Mouse (Mus musculus): ENCODE results near the gene Rnf187.

Gene Rnf187

DNA sequence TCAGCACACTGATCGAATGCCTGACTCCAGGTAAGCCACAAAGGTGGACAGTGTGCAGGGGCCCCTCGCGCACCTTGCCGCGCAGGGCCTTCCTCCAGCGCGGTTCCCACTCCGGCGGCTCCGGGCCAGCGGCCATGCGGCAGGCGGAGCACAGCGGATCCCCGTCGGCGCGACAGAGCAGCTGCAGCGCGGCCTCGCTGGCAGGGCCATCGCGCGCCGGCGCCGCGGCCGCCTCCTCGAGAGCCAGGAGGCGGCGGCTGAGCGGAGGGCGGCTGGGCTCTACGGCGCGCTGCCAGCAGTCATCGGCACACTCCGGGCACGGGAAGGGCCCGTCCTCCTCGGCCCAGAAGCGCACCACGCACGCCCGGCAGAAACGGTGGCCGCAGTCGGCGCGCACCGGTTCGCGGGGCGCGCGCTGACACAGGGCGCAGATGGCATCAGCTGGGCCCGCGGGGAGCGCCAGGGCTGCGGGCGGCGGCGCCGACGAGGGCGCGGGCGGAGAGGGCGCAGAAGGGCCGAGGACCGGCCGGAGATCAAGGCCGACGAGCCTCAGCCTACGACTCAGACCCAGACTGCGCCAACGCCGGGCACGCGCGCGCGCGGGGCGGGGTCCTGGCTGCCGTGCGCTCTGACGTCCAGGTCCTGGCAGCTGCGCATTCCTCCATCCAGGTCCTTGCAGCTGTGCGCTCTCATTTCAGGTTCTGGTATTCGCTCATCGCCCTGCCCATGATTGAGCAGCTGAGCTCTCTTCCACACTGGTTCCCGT lies at the start of gene Rnf187:
Gene Rnf187 (minus strand): TSS at position 595 of the 766 bp plus-strand sequence.
- DNase-seq = peak; percentile 94 to 96

DNA sequence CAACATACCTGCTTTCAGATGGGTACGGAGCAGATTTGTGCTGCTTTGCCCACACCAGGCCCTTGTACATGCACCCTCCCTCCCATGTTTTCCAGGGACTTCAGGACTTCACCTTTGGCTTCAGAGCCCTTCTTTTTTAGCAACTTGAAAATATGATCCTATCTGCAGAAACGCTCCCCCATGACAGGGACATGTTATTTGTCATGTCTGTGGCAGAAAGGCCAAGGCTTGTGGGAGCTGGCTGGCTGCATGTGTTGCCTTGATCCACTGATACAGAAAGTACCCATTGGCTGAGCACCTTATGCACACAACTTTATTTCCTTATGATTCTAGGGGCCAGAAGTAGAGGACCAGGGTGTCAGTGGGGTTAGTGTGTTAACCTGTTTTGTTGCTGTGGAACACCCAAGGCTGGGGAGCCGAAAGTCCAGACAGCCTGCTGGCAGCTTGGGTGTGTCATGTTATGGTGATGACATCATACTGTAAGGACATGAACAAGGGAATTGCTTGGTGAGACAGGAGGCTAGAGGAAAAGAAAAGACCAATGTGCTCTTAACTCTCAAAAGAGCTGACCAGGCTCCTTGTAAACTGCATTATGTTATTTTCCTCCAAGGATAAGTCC lies 46.7 kb upstream of the Rnf187 start:
- DNase-seq = no peak

DNA sequence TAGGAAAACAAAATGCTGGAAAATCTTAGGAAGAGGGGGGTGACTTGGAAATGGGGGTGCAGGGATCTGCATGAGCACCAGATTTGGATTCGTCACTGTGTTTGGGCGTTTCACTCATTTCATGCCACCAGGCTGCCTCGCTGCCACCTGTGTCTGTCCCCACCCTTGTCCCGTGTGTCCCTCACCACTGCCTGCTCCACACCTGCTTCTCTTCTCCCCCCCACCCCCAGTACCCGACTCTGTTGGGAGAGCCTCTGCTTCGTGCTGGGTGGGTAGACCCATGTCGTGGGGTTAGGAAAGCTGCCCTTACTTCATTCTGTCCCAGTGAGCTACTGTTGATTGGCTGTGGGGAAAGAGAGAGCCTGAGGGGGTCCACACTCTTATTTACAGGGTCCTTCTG lies 45.9 kb upstream of the Rnf187 start:
- no peak for DNase-seq

DNA sequence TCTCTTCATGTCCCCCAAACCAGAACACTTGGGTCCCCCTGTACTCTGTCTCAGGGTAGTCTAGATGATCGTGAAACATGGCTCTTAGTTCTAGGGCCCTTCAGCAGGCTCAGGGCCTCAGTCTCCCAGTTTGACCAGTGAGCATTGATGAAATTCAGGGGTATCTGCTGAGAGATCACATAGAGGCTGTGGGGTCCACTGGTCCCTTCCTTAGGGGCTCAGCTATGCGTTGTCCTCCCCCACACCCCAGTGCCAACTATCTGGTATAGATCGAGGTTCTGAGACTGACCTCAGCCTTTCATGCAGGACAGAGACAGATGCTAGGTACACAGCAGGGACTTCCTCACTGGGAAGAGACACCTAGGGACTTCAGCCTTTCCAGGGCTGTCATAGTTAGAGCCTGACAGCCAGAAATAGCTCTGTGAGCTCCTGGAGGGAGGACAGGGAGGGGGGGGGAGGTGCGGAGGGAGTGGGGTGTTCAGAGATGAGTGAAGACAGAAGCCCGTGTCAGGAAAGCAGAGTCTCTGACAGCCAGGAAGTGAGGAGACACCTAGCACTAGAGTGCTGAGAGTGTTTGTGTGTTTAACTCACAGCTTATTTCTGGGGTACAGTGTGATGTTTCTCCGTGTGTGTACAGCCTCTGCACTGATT lies 45.1 kb upstream of the Rnf187 start:
- DNase-seq = no peak

DNA sequence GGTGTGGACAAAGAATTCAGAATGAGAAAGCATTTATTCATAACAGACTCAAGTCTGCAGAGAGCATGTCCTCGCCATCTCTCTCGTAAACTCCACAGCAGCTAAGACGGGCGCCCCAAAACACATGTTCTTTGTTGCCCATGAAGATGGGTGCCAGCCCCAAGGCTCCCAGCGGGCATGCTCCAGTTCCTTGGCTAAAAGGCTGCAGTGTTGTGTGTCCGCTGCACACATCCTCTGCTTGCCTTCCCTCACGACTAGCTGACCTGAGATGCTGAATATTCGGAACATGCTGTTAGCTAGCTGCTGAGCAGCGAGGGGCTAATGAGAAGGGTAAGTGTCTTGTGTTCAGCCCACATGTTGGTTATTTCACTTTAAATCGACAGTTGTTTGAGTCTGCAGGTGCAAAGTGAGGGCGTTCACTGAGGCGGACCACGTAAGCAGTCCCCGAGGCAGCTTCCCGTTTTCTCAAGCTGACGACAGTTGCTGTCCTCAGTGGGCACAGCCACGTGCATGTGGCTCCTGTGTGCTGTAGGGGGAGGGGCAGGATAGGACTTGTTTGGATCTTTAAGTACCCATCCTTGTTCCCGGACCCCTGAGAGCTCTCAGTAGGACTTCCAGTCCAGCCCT lies 43.9 kb upstream of the Rnf187 start:
- no peak for DNase-seq

DNA sequence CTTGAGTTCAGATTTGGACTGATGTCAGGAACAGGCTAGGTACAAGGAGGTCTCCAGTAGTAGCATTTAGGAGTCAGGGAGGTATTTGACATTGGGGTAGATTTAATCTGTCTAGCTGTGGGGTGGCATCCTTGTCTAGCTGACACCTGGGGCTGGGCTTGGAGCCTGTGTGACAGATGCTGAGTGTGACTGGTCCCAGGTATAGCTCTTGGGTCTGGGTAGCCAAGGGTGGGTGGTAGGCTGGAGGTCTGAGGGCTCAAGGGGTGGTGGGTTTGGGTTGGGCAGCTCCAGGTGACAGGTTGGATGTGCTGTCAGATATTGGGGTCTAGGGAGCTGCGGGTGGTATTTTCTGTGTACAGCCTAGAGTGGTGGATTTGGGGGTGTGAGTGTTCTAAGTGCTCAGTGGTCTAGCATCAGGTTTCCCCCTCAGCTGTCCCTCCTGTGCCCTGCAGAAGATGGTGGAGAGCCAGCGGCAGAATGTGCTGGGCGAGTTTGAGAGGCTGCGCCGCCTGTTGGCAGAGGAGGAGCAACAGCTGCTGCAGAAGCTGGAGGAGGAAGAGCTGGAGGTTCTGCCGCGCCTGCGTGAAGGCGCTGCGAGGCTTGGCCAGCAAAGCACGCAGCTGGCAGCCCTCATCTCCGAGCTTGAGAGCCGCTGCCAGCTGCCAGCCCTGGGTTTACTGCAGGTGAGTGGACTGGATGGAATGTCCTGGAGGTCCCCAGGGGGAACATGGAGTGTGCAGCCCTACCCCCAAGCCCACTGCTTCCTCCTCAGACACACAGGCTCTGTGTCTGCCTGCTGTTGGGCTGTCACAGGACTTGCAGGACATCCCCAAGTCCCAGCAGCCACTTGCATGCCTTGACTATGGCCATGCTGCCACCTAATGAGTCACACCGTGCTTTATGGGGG lies 43.1 kb upstream of the Rnf187 start:
- peak; percentile 39 to 63 for DNase-seq

DNA sequence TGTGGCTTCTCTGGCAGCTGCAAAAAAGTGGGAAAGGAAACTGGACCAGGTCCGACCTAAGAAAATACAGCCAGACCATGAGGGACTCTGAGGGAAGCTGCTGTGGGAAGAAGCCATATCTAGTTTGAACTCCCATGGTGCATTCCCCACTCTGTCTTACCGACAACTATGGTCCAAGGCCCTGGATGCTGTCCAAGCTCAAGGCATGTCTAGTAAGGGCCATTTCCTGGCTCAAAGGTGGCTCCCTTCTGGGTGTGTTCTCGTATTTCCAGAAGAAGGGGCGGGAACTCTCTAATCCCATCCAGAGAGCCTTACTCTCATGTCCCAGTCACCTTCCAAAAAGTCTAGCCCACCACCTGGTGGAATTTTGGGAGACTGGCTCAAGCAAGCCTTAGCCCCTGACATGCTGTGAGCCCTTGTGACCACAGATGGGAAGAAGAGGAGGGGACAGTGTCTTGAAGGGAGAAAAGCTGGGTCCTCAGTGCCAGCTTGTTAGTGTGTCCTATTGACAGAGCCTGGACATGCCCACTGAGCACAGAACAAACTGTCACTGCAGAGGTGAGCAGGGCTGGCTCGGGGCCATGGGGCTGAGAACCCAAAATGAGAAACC lies 41.8 kb upstream of the Rnf187 start:
- DNase-seq = peak in 1 of 2 experiments; percentile 58

DNA sequence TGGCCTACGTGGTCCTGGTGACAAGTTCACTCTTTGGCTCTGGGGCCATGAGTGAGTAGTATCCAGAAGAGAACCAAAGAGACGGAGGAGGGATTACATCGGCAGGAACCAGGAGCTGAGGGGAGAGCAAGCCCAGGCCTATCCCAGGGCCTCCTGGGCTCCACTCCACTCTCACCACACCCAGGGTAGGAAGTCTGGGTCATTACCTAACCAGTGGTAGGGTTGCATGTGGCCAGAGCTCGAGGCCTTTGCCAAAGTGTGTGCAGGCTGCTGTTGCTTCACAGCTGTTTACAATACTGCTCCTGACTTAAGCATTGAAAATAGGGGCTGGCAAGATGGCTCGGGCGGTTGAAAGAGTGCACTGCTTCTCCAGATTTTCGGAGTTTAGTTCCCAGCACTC lies 40.9 kb upstream of the Rnf187 start:
- no peak for DNase-seq

DNA sequence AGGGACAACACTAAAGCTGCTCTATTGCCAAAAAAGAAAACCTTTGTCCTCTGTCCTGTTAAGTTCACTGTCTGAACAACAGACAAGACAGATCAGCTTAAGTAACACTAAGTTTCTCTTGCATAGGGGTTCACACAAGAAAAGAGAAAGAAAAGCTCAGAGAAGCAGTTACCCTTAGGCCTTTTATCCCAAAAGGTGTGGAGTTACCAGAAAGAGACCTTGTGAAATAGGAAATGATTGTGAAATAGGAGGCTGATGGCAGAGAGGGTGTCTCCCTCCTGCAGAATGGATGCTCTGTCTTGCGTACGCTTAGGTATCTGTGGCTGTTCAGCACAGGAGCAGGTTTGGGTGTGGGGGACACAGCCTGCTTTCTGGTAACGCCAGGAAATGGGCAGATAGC lies 40.5 kb upstream of the Rnf187 start:
- DNase-seq = no peak

DNA sequence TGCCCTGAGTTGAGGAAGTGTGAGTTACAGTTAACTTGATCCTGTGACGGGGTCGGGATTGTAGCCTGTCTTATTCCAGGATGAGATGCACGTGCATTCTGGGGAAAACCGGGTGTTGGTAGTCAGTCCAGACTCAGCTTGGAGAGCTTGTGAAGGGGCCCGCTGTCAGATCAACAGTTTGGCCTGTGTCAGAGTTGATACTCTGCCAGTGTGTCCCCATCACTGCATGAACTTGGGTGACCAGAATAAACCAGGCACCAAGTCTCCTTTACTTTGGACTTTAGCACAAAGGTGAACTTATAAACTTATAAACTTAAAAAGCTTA lies 40.0 kb upstream of the Rnf187 start:
- DNase-seq = no peak

DNA sequence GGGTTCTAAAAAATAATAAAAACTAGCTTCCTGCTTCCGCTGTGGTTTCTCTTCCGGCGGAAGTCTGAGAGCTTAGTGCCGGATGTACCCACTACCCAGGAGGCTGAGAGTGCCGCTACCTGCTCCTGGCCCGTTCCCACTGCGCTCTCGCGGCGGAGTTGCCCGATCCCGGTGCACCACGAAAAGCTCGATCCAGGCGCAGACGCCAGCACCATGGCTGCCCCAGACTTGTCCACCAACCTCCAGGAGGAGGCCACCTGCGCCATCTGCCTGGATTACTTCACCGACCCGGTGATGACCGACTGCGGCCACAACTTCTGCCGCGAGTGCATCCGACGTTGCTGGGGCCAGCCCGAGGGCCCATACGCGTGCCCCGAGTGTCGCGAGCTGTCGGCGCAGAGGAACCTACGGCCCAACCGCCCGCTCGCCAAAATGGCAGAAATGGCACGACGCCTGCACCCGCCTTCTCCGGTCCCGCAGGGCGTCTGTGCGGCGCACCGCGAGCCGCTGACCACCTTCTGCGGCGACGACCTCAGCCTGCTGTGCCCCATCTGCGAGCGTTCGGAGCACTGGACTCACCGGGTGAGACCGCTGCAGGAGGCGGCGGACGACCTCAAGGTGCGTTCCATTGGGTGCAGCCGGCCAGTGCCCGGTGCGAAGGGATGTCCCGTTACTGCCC lies 39.5 kb upstream of the Rnf187 start, which contains the start of gene Trim11:
Gene Trim11 (plus strand): TSS at position 67 of the 679 bp plus-strand sequence.
- peak; percentile 69 to 73 for DNase-seq

DNA sequence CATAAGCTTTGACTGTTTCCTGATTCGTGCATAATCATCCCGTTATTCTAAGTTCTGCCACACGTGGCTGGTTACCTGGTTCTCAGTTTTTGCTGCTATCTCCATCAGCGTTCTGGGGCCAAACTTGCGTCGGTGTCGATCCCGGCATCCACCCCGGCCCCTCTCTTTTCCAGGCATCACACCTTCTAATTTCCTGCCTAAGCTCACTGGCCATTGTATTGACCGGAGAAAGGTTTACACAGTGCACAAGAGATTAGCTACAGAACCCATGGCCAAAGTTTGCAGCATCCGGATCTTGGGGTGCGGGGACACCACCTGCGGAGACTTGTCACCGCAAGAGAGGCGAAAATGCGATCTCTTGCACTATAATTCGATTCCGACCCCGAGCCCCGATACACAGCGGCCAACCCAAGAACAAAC lies 38.9 kb upstream of the Rnf187 start:
- no peak for DNase-seq

DNA sequence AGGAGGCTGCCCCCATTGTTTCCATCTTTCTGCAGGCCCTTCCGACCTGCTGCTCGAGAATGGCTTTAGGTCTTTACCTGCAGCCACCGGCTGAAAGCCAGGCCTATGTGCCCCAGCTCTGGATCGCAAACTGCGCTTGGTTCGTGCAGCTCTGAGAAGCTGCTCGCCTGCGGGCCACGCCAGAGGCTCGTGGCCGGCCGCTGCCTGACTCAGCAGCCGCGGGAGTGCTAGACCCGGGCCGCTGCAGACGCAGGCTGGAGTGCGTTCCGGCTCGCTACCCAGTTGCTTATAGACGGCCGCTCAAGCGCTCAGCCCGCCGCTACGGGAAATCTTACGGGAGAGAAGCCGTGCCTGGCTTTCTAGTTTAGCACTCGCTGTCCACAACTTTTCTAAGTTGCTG lies 38.4 kb upstream of the Rnf187 start:
- DNase-seq = no peak

DNA sequence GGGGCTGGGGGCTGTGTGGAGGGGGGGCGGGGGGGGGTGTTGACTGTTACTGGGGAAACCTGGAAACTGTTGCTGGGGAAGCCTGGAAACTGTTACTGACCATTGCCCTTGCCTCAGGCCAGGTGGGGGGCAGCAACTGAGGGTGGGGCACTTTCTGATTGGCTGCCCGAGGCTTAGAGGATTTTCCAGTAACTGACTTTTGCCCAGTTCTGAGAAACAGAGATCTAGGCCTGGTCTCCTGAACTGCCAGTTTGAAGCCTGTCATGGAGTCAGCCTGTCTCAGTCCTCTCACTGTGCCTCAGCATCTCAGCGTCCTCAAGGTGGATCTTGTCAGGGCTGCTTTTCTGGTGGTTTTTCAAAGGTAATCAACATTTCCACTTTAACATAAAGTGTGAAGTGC lies 35.7 kb upstream of the Rnf187 start:
- DNase-seq = no peak

DNA sequence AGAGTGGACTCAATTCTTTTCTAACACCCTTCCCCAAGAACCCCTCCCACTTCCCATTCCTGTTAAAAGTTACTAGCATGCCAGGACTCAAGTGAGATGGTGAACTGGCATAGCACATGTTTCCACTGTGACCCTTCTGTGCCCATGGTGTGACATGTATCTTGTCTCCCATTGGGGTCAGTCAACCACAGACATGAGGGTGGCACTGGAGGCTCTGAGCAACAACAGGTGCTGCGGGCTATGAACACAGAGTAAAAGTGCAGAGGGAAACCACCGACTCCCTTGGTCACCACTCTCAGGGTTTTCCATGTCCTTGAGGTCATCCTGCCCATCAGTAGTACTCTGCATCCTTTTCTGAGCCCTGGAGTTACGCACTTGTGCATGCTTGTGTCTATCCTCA lies 33.1 kb upstream of the Rnf187 start:
- DNase-seq = no peak

DNA sequence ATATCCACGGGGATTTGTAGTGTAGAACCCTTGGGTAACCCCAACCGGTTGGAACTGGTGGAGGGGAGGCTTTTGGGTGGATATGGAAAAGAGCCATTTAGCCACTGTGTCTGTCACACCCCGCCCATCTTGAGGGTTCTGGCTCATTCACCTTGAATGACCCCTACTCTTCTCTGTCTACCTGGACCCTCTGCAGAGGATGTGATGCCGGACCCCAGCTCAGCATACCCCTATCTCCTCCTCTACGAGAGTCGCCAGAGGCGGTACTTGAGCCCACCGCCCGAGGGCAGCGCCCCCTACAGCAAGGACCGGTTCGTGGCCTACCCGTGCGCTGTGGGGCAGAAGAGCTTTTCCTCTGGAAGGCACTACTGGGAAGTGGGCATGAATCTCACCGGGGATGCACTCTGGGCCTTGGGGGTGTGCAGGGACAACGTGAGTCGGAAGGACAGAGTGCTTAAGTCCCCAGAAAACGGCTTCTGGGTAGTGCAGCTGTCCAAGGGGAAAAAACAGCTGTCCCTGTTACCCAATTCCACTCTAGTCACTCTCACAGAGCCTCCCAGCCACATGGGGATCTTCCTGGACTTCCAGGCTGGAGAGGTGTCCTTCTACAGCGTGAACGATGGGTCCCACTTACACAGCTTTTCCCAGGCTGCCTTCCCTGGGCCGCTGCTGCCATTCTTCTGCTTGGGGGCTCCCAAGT lies 32.3 kb upstream of the Rnf187 start:
- no peak for DNase-seq

DNA sequence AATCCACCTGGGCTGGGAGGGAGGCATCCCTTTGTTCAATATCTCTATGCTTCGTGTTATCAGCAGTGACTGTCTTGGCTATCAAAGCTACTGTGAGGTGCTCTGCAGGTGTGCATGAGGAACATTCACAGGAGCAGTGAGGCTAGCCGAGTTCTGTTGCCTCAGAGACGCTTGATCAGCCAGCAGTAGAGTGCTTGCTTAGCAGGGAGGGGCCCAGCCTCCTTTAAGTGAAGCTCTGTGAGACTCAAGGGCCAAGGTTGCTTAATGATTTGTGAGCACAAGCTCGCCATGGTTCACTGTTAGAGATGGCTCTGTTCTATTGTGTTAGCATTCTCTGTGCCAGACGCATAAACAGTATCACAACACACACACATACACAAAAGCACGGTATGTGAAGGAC lies 30.9 kb upstream of the Rnf187 start:
- no peak for DNase-seq

DNA sequence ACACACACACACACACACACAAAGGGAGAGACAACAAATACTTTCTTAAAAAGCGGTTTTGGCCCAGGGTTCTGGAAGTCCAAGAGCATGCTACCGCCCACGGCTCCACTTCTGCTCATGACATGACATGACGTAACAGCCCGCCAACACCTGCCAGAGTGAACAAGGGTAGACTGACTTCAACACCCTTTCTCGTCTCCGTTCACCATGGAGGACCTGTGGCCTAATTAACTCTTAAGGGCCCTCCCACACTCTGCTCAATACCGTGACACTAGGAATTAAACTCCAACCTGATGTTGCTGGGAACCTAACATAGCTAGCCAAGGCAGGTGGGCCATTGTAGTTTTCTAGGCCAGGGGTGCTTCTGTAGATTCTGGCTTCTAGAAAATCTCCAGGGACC lies 30.3 kb upstream of the Rnf187 start:
- no peak for DNase-seq

DNA sequence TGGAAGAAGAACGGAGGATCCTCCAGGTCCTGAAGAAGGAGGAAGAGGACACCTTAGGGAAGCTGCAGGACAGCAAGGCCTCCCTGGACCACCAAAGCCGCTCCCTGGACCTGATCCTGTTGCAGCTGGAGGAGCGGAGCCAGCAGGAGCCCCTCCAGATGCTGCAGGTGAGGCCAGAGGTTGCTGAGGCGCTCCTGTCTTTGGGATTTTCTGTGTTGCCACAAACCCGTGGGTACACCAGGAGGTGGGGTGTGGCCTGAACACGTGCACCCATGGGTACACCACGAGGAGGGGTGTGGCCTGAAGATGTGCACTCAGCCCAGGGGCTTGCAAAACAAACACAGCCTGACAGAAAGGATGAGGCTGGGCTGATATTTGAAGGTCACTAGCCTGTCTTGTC lies 29.8 kb upstream of the Rnf187 start:
- no peak for DNase-seq

DNA sequence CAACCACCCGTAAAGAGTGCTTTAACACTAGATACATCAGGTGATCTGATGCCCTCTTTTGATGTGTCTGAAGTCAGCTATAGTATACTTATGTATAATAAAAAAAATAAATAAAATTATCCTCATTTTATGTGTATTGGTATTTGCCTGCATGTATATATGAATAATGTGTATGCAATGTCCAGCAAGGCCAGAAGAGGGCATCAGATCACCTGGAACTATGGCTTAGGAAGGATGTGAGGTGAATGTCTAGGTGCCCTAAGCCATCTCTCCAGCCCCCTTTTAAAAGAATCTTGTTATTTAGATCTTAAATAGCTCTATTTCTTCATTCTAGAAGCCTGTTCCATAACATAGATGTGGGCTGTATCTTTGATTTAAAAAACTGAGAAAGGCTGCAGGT lies 28.6 kb upstream of the Rnf187 start:
- DNase-seq = peak; percentile 61 to 71

Measured in cerebellum, postnatal 14 days (tissue).